Mouse (Mus musculus) liver, embryonic 14.5 days (tissue): Measurements from ENCODE around the gene Olfr96. TPM values are rescaled to one million over a fixed set of nuclear protein-coding genes. Genes with fewer than 3 reads are reported as not detected.
A peak's percentile ranks its signal among the peaks of the same experiment; 100 is the strongest.

ENCODE experiments used
- ATAC-seq: fragments of 200-750 bp; cut with Nextera tagmentation; 2 replicates; pipeline ENCODE4 v1.8.0; 2017; ENCODE audit warnings: moderate number of reproducible peaks, mild to moderate bottlenecking, moderate library complexity; ENCODE audit not compliant: insufficient read depth
- DNase-seq, 3 experiments: peaks; one replicate each; pipeline ENCODE4 v3.0.0-alpha.2; 2012 to 2013; ENCODE audit warnings: low read depth in 3 of 3, low spot score in 3 of 3
- H3K27ac ChIP-seq: fragments of 300-500 bp; sonication (generic); 2 replicates; pipeline ENCODE4 v1.5.1; 2014; ENCODE audit warnings: moderate library complexity, mild to moderate bottlenecking, control low read depth, inconsistent platforms
- H3K27me3 ChIP-seq: fragments of 300-500 bp; sonication (generic); 2 replicates; pipeline ENCODE4 v1.6.1; 2014; ENCODE audit warnings: mild to moderate bottlenecking, low read length, moderate library complexity; ENCODE audit not compliant: control insufficient read depth, insufficient read depth
- H3K36me3 ChIP-seq: fragments of 300-500 bp; sonication (generic); replicated peaks from 2 replicates; pipeline ENCODE4 v1.6.1; 2014; ENCODE audit warnings: low read depth; ENCODE audit not compliant: control insufficient read depth, insufficient read depth
- H3K4me1 ChIP-seq, 2 experiments: fragments of 200-500 bp in 1 of 2; fragments of 300-500 bp in 1 of 2; sonication (generic) in 1 of 2; replicated peaks; 2 replicates each; pipeline ENCODE4 v1.6.1; 2012 to 2014; ENCODE audit warnings: antibody characterized with exemption in 1 of 2, inconsistent platforms in 1 of 2, low read length in 1 of 2; ENCODE audit not compliant: control insufficient read depth in 2 of 2, insufficient read depth in 2 of 2
- H3K4me2 ChIP-seq: fragments of 300-500 bp; sonication (generic); 2 replicates; pipeline ENCODE4 v1.6.1; 2014; ENCODE audit warnings: low read depth, mild to moderate bottlenecking, control low read depth, moderate library complexity
- H3K4me3 ChIP-seq, 2 experiments: fragments of 200-500 bp in 1 of 2; fragments of 300-500 bp in 1 of 2; sonication (generic) in 1 of 2; 2 replicates each; pipeline ENCODE4 v1.5.1; 2012 to 2014; ENCODE audit warnings: low read depth in 2 of 2, low read length in 2 of 2, mild to moderate bottlenecking in 2 of 2, control low read depth in 1 of 2, inconsistent platforms in 1 of 2, moderate library complexity in 1 of 2; ENCODE audit not compliant: insufficient read depth in 1 of 2
- H3K9ac ChIP-seq: fragments of 300-500 bp; sonication (generic); replicated peaks from 2 replicates; pipeline ENCODE4 v1.6.1; 2014; ENCODE audit warnings: mild to moderate bottlenecking, control low read depth, moderate library complexity
- H3K9me3 ChIP-seq: fragments of 300-500 bp; sonication (generic); 2 replicates; pipeline ENCODE4 v1.6.1; 2016; ENCODE audit warnings: low read length, mixed read lengths; ENCODE audit not compliant: control insufficient read depth
- CTCF ChIP-seq: IDR thresholded peaks from 2 replicates; pipeline ENCODE4 v1.5.1; 2016; ENCODE audit warnings: antibody characterized with exemption, low read depth, control low read depth
- EP300 ChIP-seq: IDR thresholded peaks from 2 replicates; pipeline ENCODE4 v1.6.1; 2016; ENCODE audit warnings: antibody characterized with exemption, low read depth
- WGBS: fragments of 180-500 bp; shearing (Covaris S2); extraction: QIAGEN DNeasy Blood & Tissue Kit; methylation state at CpG from one replicate; pipeline ENCODE4 v1.1.7; 2014; ENCODE audit not compliant: insufficient replicate concordance; 5-methylcytosine and 5-hydroxymethylcytosine counted together
- polyA plus RNA-seq, 2 experiments: library from polyadenylated mRNA; depleted of rRNA in 1 of 2; stranded (reverse) in 1 of 2; unstranded in 1 of 2; fragments of >200 nt; fragmentation: Nextera tagmentation in 1 of 2; extraction: Ambion mirVana in 1 of 2; gene quantifications; 2 replicates each; pipeline versions ENCODE4 v1.2.1 to v1.2.3; 2012 to 2014

Gene Olfr96
- polyA plus RNA-seq, 2 experiments, result not detected

- DNase-seq (no peak), ATAC-seq (no peak)
- TF ChIP-seq CTCF (no peak), EP300 (no peak)
- Histone ChIP-seq H3K9ac (no peak overlapping the region), H3K9me3 (no peaks in the 10 kb centered on the region), H3K4me1 (no peaks in the 10 kb centered on the region), H3K27ac (no peak overlapping the region), H3K27me3 (peaks cover 22% of the 10 kb centered on the region), H3K36me3 (no peaks in the 10 kb centered on the region), H3K4me2 (peak overlapping the region; percentile 21; the same call in 1 of the 2 replicates), H3K4me3 (0 out of 4 replicates have a peak overlapping the region, but pooled peaks have one; percentile 0 to 1)
- WGBS, result 2% methylated on average over 77 of the region's 77 CpGs
Measured at GRCm38 (mm10) chr17:37196845-37197724, 22.9 kb upstream of the Olfr96 start.

GRCm38 (mm10) chr17:37200894-37201293 is 19.1 kb upstream of the Olfr96 start, which contains the start of gene Olfr94:
Olfr94 (minus strand) TSS chr17:37200994.
- TF ChIP-seq CTCF (no peak), EP300 (no peak)
- 49% methylated on average over 2 of the region's 2 CpGs for WGBS

GRCm38 (mm10) chr17:37203206-37203916 is 16.6 kb upstream of the Olfr96 start:
- H3K9ac ChIP-seq, result no peak overlapping the region
- H3K27me3 ChIP-seq, result no peaks in the 10 kb centered on the region; the same call in 1 of the 2 replicates
- H3K4me1 ChIP-seq, result no peaks in the 10 kb centered on the region
- DNase-seq (peak; percentile 9 to 37 (median 28)), ATAC-seq (no peak)
- H3K9me3 ChIP-seq, result no peaks in the 10 kb centered on the region
- no peaks in the 10 kb centered on the region for H3K36me3 ChIP-seq
- no peak overlapping the region for H3K4me2 ChIP-seq
- no peak overlapping the region for H3K4me3 ChIP-seq
- H3K27ac ChIP-seq, result no peak overlapping the region
- TF ChIP-seq EP300, result no peak
- TF ChIP-seq CTCF, result peak; percentile 95
- WGBS, result 0% methylated on average over 4 of the region's 4 CpGs

More at GRCm38 (mm10) chr17:37200894-37201293, 19.1 kb upstream of the Olfr96 start, which contains the start of gene Olfr94:
- ATAC-seq (no peak), DNase-seq (no peak)
- no peaks in the 10 kb centered on the region for H3K4me1 ChIP-seq
- peaks cover 22% of the 10 kb centered on the region for H3K27me3 ChIP-seq
- no peak within 1 kb of the TSS for H3K4me2 ChIP-seq
- no peak within 1 kb of the TSS for H3K27ac ChIP-seq
- no peaks in the 10 kb centered on the region for H3K9me3 ChIP-seq
- H3K36me3 ChIP-seq, result no peaks in the 10 kb centered on the region
- H3K9ac ChIP-seq, result no peak within 1 kb of the TSS
- H3K4me3 ChIP-seq, result no peak within 1 kb of the TSS

- Histone ChIP-seq H3K4me1 (no peaks in the 10 kb centered on the region), H3K4me2 (no peak overlapping the region), H3K9me3 (no peaks in the 10 kb centered on the region), H3K27me3 (no peaks in the 10 kb centered on the region), H3K4me3 (no peak overlapping the region), H3K9ac (no peak overlapping the region), H3K27ac (no peak overlapping the region), H3K36me3 (no peaks in the 10 kb centered on the region)
- TF ChIP-seq CTCF, result no peak
- WGBS, result 4% methylated on average over 3 of the region's 3 CpGs
- ATAC-seq (no peak), DNase-seq (no peak)
Measured at GRCm38 (mm10) chr17:37203917-37204236, 16.1 kb upstream of the Olfr96 start.
